Mouse (Mus musculus) embryonic facial prominence, embryonic 11.5 days (tissue): ENCODE data around the gene Etv6. TPM values are rescaled to one million over a fixed set of nuclear protein-coding genes. Genes with fewer than 3 reads are reported as not detected.

ENCODE experiments used
- ATAC-seq: fragments of 200-750 bp; cut with Nextera tagmentation; replicated peaks from 2 replicates; pipeline ENCODE4 v1.8.0; 2017; ENCODE audit warnings: low read depth; ENCODE audit not compliant: insufficient number of reproducible peaks, low FRiP score, low TSS enrichment
- DNase-seq: peaks from one replicate; pipeline ENCODE4 v3.0.0-alpha.2; 2015; ENCODE audit warnings: low spot score
- H3K27ac ChIP-seq: fragments of 300-500 bp; sonication (generic); replicated peaks from 2 replicates; pipeline ENCODE4 v1.5.1; 2014; ENCODE audit warnings: mild to moderate bottlenecking, low read depth, low read length, control low read depth
- H3K27me3 ChIP-seq: fragments of 300-500 bp; sonication (generic); 2 replicates; pipeline ENCODE4 v1.6.1; 2014; ENCODE audit warnings: mild to moderate bottlenecking, low read length, moderate library complexity, mixed read lengths; ENCODE audit not compliant: control insufficient read depth, insufficient read depth
- H3K36me3 ChIP-seq: fragments of 300-500 bp; sonication (generic); replicated peaks from 2 replicates; pipeline ENCODE4 v1.6.1; 2014; ENCODE audit warnings: low read depth, mild to moderate bottlenecking, low read length, moderate library complexity, mixed read lengths; ENCODE audit not compliant: control insufficient read depth, insufficient read depth
- H3K4me1 ChIP-seq: fragments of 300-500 bp; sonication (generic); 2 replicates; pipeline ENCODE4 v1.6.1; 2014; ENCODE audit warnings: low read length, mixed read lengths; ENCODE audit not compliant: control insufficient read depth, insufficient read depth
- H3K4me2 ChIP-seq: fragments of 300-500 bp; sonication (generic); 2 replicates; pipeline ENCODE4 v1.6.1; 2014; ENCODE audit warnings: low read depth, mild to moderate bottlenecking, control low read depth, low read length, moderate library complexity
- H3K4me3 ChIP-seq: fragments of 300-500 bp; sonication (generic); 2 replicates; pipeline ENCODE4 v1.5.1; 2014; ENCODE audit warnings: low read depth, low read length, control low read depth
- H3K9ac ChIP-seq: fragments of 300-500 bp; sonication (generic); replicated peaks from 2 replicates; pipeline ENCODE4 v1.6.1; 2014; ENCODE audit warnings: mild to moderate bottlenecking, control low read depth, low read length
- H3K9me3 ChIP-seq: fragments of 300-500 bp; sonication (generic); replicated peaks from 2 replicates; pipeline ENCODE4 v1.6.1; 2016; ENCODE audit warnings: mild to moderate bottlenecking, low read length, inconsistent platforms, mixed read lengths; ENCODE audit not compliant: control insufficient read depth
- WGBS: fragments of 180-500 bp; shearing (Covaris S2); extraction: QIAGEN DNeasy Blood & Tissue Kit; methylation state at CpG from one replicate; pipeline ENCODE4 v1.1.7; 2014; 5-methylcytosine and 5-hydroxymethylcytosine counted together
- polyA plus RNA-seq: library from polyadenylated mRNA; unstranded; fragments of >200 nt; fragmentation: Nextera tagmentation; extraction: Ambion mirVana; gene quantifications from 2 replicates; pipeline ENCODE4 v1.2.1, GENCODE M21; 2014

Etv6 gene
- polyA plus RNA-seq, 1 experiment from 2014 or later: 15.7 TPM

GRCm38 (mm10) chr6:134053566-134053965 lies 18.1 kb downstream of the Etv6 start:
- Histone ChIP-seq H3K27ac (no peak overlapping the region), H3K9ac (no peak overlapping the region), H3K4me2 (no peak overlapping the region), H3K4me1 (no peaks in the 10 kb centered on the region), H3K27me3 (no peaks in the 10 kb centered on the region), H3K36me3 (no peaks in the 10 kb centered on the region), H3K4me3 (no peak overlapping the region), H3K9me3 (no peaks in the 10 kb centered on the region)
- ATAC-seq: no peak
- WGBS: 83% methylated on average over 7 of the region's 7 CpGs
- DNase-seq: no peak

DNA sequence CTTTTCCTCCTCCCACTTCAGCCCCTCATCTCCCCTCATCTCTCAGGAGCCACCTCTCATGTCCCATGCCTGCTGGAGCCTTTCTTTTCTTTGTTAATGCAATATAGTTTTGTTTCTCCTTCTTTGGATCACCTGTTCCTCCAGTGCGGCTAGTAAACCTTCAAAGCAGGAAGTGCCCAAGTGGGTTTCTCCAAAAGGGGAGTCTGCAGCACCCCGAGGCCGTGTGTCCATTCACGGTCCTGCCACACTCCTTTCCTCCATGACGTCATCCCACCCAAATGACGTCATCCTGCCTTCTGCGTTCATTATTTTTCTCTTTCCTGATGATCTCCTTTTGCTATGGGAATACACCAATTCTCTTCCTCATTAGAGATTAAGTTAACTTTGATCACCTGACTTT lies 20.1 kb downstream of the Etv6 start:
- H3K9ac ChIP-seq: no peak overlapping the region
- H3K36me3 ChIP-seq: no peaks in the 10 kb centered on the region
- H3K4me3 ChIP-seq: no peak overlapping the region
- DNase-seq (no peak), ATAC-seq (no peak)
- no peaks in the 10 kb centered on the region for H3K4me1 ChIP-seq
- no peaks in the 10 kb centered on the region for H3K9me3 ChIP-seq
- H3K27me3 ChIP-seq: no peaks in the 10 kb centered on the region
- no peak overlapping the region for H3K4me2 ChIP-seq
- WGBS: 85% methylated on average over 7 of the region's 7 CpGs
- H3K27ac ChIP-seq: no peak overlapping the region

DNA sequence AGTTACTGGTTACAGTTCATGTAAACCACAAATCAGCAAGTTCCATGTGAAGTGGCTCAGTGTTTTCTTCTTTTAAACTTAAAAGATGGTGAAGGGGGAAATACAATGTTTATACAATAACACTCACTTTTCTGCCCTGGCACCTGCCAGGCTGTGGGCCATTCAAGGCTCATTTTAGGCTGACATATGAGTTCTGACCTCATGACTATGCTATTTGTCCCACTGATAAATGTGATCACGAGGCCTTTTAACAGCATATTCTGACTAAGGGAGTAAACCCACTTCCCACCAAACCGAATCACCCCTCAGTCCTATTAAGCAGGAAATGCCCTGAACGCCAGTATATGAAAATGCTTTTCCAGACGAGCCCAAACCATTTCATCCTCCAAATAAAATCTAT lies 23.0 kb downstream of the Etv6 start:
- Histone ChIP-seq H3K4me2 (no peak overlapping the region), H3K9ac (no peak overlapping the region), H3K27ac (no peak overlapping the region), H3K9me3 (no peaks in the 10 kb centered on the region), H3K27me3 (no peaks in the 10 kb centered on the region), H3K4me1 (no peaks in the 10 kb centered on the region), H3K4me3 (no peak overlapping the region), H3K36me3 (no peaks in the 10 kb centered on the region)
- ATAC-seq: no peak
- DNase-seq: no peak
- 78% methylated on average over 4 of the region's 4 CpGs for whole genome bisulfite sequencing

DNA sequence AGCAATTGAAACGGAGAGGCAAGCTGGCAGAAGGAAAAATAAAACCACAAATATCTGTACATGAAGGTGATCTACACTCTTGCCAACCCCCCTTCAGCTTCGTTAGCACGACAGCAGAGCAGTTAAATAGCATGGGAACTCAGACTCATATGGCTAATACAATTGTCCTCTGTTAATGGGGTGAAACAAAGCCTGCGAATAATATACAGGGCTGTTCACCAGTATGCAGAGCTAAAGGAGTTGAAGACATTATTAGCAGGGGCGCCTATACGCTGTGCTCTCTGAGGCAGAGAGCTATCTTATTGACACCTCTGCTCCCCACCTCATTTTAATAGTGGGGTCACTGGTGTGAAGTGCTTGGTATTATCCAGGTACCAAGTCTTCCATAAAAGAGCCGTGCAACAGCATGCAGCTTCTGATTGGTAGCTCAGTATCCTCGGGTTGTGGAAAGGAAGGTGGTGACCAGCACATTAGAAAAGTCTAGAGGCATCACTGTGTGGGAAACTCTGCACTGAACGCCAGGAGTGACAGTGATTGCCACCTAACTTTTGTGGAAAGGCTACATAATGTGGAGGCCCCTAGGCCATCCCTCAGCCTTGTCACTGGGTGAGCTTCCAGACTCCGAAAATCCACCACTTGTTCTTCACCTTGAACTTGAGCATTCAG lies 23.5 kb downstream of the Etv6 start:
- H3K27ac ChIP-seq: no peak overlapping the region
- no peaks in the 10 kb centered on the region for H3K9me3 ChIP-seq
- H3K4me1 ChIP-seq: no peaks in the 10 kb centered on the region
- WGBS: 83% methylated on average over 10 of the region's 10 CpGs
- no peak for DNase-seq
- no peak for ATAC-seq
- no peak overlapping the region for H3K9ac ChIP-seq
- no peaks in the 10 kb centered on the region for H3K27me3 ChIP-seq
- no peak overlapping the region for H3K4me3 ChIP-seq
- H3K4me2 ChIP-seq: no peak overlapping the region
- H3K36me3 ChIP-seq: no peaks in the 10 kb centered on the region

GRCm38 (mm10) chr6:134059552-134059891 lies 24.0 kb downstream of the Etv6 start:
- Histone ChIP-seq H3K36me3 (no peaks in the 10 kb centered on the region), H3K9me3 (no peaks in the 10 kb centered on the region), H3K4me2 (no peak overlapping the region), H3K27me3 (no peaks in the 10 kb centered on the region), H3K4me1 (no peaks in the 10 kb centered on the region), H3K9ac (no peak overlapping the region), H3K27ac (no peak overlapping the region), H3K4me3 (no peak overlapping the region)
- ATAC-seq (no peak), DNase-seq (no peak)
- WGBS: 73% methylated on average over 10 of the region's 10 CpGs

- Histone ChIP-seq H3K4me2 (no peak overlapping the region), H3K9me3 (no peaks in the 10 kb centered on the region), H3K9ac (no peak overlapping the region), H3K27ac (no peak overlapping the region), H3K4me1 (no peaks in the 10 kb centered on the region), H3K36me3 (no peaks in the 10 kb centered on the region), H3K4me3 (no peak overlapping the region), H3K27me3 (no peaks in the 10 kb centered on the region)
- WGBS: 88% methylated on average over 9 of the region's 9 CpGs
- DNase-seq: no peak
- no peak for ATAC-seq
These were observed 24.5 kb downstream of the Etv6 start for GRCm38 (mm10) chr6:134060036-134060435.

- WGBS: 73% methylated on average over 12 of the region's 12 CpGs
These were observed 25.3 kb downstream of the Etv6 start for GRCm38 (mm10) chr6:134060811-134061210.

GRCm38 (mm10) chr6:134065018-134065725 lies 29.7 kb downstream of the Etv6 start:
- no peaks in the 10 kb centered on the region for H3K36me3 ChIP-seq
- DNase-seq: no peak
- no peak overlapping the region for H3K9ac ChIP-seq
- no peak overlapping the region for H3K27ac ChIP-seq
- WGBS: 86% methylated on average over 11 of the region's 11 CpGs
- no peak overlapping the region for H3K4me2 ChIP-seq
- no peaks in the 10 kb centered on the region for H3K4me1 ChIP-seq
- H3K9me3 ChIP-seq: no peaks in the 10 kb centered on the region
- ATAC-seq: no peak
- H3K4me3 ChIP-seq: no peak overlapping the region
- no peaks in the 10 kb centered on the region for H3K27me3 ChIP-seq

More at GRCm38 (mm10) chr6:134060811-134061210, 25.3 kb downstream of the Etv6 start:
- Histone ChIP-seq H3K27me3 (no peaks in the 10 kb centered on the region), H3K27ac (no peak overlapping the region), H3K9ac (no peak overlapping the region), H3K4me1 (no peaks in the 10 kb centered on the region), H3K4me2 (no peak overlapping the region), H3K36me3 (no peaks in the 10 kb centered on the region), H3K4me3 (no peak overlapping the region), H3K9me3 (no peaks in the 10 kb centered on the region)
- ATAC-seq (no peak), DNase-seq (no peak)
